Mouse (Mus musculus) ovary, adult 18-20 months (tissue): ENCODE results near the gene Gm21294.
"Not testable (repeated sequence)": the region's sequence is repeated elsewhere in the genome, so short reads cannot be mapped to it uniquely, and the experiment has no call there.

Source experiments
- DNase-seq: peaks from one replicate; pipeline ENCODE4 v3.0.0; 2022; ENCODE audit warnings: low spot score, mixed read lengths

Gene Gm21294

DNA sequence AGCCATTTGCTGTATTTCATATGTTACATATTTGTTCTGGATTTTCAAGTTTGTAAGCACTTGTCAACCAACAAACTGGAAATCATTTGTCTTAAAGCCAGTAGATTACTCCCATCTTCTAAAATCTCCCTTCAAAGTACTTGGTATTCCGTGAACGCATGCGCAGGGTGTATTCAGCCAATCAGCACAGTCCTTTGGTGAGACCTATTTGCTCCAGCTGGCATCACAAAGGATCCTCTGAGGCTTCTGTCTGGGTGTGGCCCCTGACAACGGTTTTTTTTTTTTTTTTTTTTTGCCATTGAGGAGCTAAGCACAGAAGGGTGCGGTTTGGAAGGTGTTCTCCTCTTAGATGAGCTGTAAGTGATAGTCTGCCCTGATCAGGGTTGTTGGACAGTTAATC is at the start of gene Gm21294:
TSS of gene Gm21294 (plus strand) at position 301 of the 400 bp plus-strand sequence.
- not testable (repeated sequence) for DNase-seq

DNA sequence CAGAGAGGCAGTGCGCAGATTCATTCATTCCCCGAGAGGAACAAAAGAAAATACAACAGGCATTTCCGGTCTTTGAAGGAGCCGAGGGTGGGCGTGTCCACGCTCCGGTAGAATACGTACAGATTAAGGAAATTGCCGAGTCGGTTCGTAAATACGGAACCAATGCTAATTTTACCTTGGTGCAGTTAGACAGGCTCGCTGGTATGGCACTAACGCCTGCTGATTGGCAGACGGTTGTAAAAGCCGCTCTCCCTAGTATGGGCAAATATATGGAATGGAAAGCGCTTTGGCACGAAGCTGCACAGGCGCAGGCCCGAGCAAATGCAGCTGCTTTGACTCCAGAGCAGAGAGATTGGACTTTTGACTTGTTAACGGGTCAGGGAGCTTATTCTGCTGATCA is 73.6 kb downstream of the Gm21294 start:
- DNase-seq: peak; percentile 1
